8 mouse cellular contexts compared by ENCODE assay signal in the genomic region with DNA sequence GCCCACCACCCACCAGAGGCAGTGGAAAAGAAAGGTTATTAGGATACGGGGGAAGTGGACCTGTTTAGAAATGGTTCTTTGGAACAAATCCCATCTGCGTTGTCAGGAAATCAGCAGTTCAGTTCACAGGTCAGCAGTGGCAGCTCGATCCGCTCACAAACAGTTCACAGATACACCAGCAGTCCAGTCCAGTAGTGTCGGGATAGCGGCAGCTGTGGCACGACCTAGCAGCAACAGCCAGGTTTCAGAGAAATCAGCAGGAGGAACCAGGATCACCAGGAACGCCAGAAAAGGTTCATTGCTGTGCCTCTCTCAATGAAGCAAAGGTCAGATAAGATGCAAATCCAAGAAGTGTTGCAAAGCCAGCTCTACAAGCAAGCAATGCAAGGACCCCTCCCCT.
"Had no signal": no experiment of that assay in that cellular context is flagged by ENCODE, and none has a peak within 500 bp of the region (broad histone marks: within the 10 kb centered on the region; RNA-seq: fewer than 3 reads in every experiment).

No protein-coding gene starts in this region.

- H3K4me3 ChIP-seq: limb, embryonic 13.5 days; midbrain, embryonic 13.5 days had no signal

- H3K9me3 ChIP-seq: midbrain, embryonic 13.5 days had no signal

- H3K4me2 ChIP-seq: limb, embryonic 13.5 days; midbrain, embryonic 13.5 days had no signal

- ATAC-seq: intestine, embryonic 16.5 days; midbrain, embryonic 13.5 days had no signal

- H3K36me3 ChIP-seq: limb, embryonic 13.5 days; midbrain, embryonic 13.5 days had no signal

- H3K27ac ChIP-seq: limb, embryonic 13.5 days; midbrain, embryonic 13.5 days had no signal

- DNase-seq: left cerebral cortex, postnatal 4 days; lung, postnatal 36 days; right cerebral cortex, adult 18-20 months; right cerebral cortex, postnatal 25 days; thymus, postnatal 4 days had no signal

- H3K9ac ChIP-seq: limb, embryonic 13.5 days; midbrain, embryonic 13.5 days had no signal

- H3K27me3 ChIP-seq: limb, embryonic 13.5 days; midbrain, embryonic 13.5 days had no signal
